Mouse (Mus musculus) midbrain, postnatal 0 days (tissue): ENCODE measurements around the gene Snapin. TPM values are rescaled to one million over a fixed set of nuclear protein-coding genes. Genes with fewer than 3 reads are reported as not detected.
A peak's percentile ranks its signal among the peaks of the same experiment; 100 is the strongest.

Experiments used
- ATAC-seq: fragments of 200-750 bp; cut with Nextera tagmentation; 2 replicates; pipeline ENCODE4 v1.8.0; 2017; ENCODE audit warnings: moderate number of reproducible peaks, mild to moderate bottlenecking, moderate TSS enrichment, moderate library complexity; ENCODE audit not compliant: low FRiP score
- DNase-seq: peaks from one replicate; pipeline ENCODE4 v3.0.0-alpha.2; 2015; ENCODE audit warnings: low spot score
- H3K27ac ChIP-seq: fragments of 300-500 bp; sonication (generic); 2 replicates; pipeline ENCODE4 v1.5.1; 2014; ENCODE audit warnings: low read depth, mild to moderate bottlenecking, low read length, mixed read lengths
- H3K27me3 ChIP-seq: fragments of 300-500 bp; sonication (generic); 2 replicates; pipeline ENCODE4 v1.6.1; 2014; ENCODE audit warnings: low read length, control low read depth, mixed read lengths; ENCODE audit not compliant: insufficient read depth
- H3K36me3 ChIP-seq: fragments of 300-500 bp; sonication (generic); 2 replicates; pipeline ENCODE4 v1.6.1; 2014; ENCODE audit warnings: low read length, control low read depth, mixed read lengths; ENCODE audit not compliant: insufficient read depth
- H3K4me1 ChIP-seq: fragments of 300-500 bp; sonication (generic); 2 replicates; pipeline ENCODE4 v1.6.1; 2014; ENCODE audit warnings: mild to moderate bottlenecking, control low read depth, antibody characterized with exemption, low read length, mixed read lengths; ENCODE audit not compliant: insufficient read depth
- H3K4me2 ChIP-seq: fragments of 300-500 bp; sonication (generic); 2 replicates; pipeline ENCODE4 v1.6.1; 2014; ENCODE audit warnings: low read depth, mild to moderate bottlenecking, low read length, mixed read lengths; ENCODE audit not compliant: poor library complexity, severe bottlenecking
- H3K4me3 ChIP-seq: fragments of 300-500 bp; sonication (generic); 2 replicates; pipeline ENCODE4 v1.5.1; 2014; ENCODE audit warnings: low read depth, mild to moderate bottlenecking, low read length, moderate library complexity
- H3K9ac ChIP-seq: fragments of 300-500 bp; sonication (generic); replicated peaks from 2 replicates; pipeline ENCODE4 v1.6.1; 2014; ENCODE audit warnings: mild to moderate bottlenecking, low read length, moderate library complexity, mixed read lengths; ENCODE audit not compliant: poor library complexity, severe bottlenecking
- H3K9me3 ChIP-seq: fragments of 300-500 bp; sonication (generic); 2 replicates; pipeline ENCODE4 v1.6.1; 2016; ENCODE audit warnings: low read length, control low read depth
- CTCF ChIP-seq: IDR thresholded peaks from 2 replicates; pipeline ENCODE4 v1.5.1; 2016; ENCODE audit warnings: antibody characterized with exemption, mild to moderate bottlenecking
- WGBS: fragments of 180-500 bp; shearing (Covaris S2); extraction: QIAGEN DNeasy Blood & Tissue Kit; methylation state at CpG from one replicate; pipeline ENCODE4 v1.1.7; 2014; 5-methylcytosine and 5-hydroxymethylcytosine counted together
- polyA plus RNA-seq: library from polyadenylated mRNA; unstranded; fragments of >200 nt; fragmentation: Nextera tagmentation; extraction: Ambion mirVana; gene quantifications from 2 replicates; pipeline ENCODE4 v1.2.1, GENCODE M21; 2015
- total RNA-seq: library from RNA; depleted of rRNA; stranded (reverse); fragments of >200 nt; gene quantifications from 2 replicates; pipeline ENCODE4 v1.2.3, GENCODE M21; 2014

The Snapin gene
- total and polyA plus RNA-seq, 2 experiments from 2014 or later, result 41.2 to 93.5 TPM

- WGBS, result under 1% methylated on average over 30 of the region's 49 CpGs
- ATAC-seq (peak; percentile 51; the same call in 1 of the 2 replicates), DNase-seq (no peak)
- H3K4me1 ChIP-seq, result 0 out of 2 replicates have a peak, but pooled peaks cover 4% of the 10 kb centered on the region
- TF ChIP-seq CTCF, result no peak
- peaks cover 32% of the 10 kb centered on the region for H3K27me3 ChIP-seq
- H3K27ac ChIP-seq, result no peak within 1 kb of the TSS
- peak within 1 kb of the TSS; percentile 61 for H3K4me3 ChIP-seq
- peak within 1 kb of the TSS; percentile 98 for H3K4me2 ChIP-seq
- no peaks in the 10 kb centered on the region for H3K9me3 ChIP-seq
- no peaks in the 10 kb centered on the region for H3K36me3 ChIP-seq
- peak within 1 kb of the TSS; percentile 37 for H3K9ac ChIP-seq
These were observed 25.0 kb downstream of the Snapin start, which contains the start of gene Npr1 for GRCm38 (mm10) chr3:90465686-90466310. Gene Npr1, minus strand, starts transcription at chr3:90465866.

- peak overlapping the region; percentile 37 for H3K9ac ChIP-seq
- no peaks in the 10 kb centered on the region for H3K36me3 ChIP-seq
- ATAC-seq (peak; percentile 34; the same call in 1 of the 2 replicates), DNase-seq (no peak)
- no peak overlapping the region for H3K27ac ChIP-seq
- no peaks in the 10 kb centered on the region for H3K9me3 ChIP-seq
- peak overlapping the region; percentile 98 for H3K4me2 ChIP-seq
- under 1% methylated on average over 74 of the region's 75 CpGs for WGBS
- peak overlapping the region; percentile 61 for H3K4me3 ChIP-seq
- TF ChIP-seq CTCF, result no peak
- H3K27me3 ChIP-seq, result peaks cover 32% of the 10 kb centered on the region
- 0 out of 2 replicates have a peak, but pooled peaks cover 4% of the 10 kb centered on the region for H3K4me1 ChIP-seq
These were observed 25.6 kb downstream of the Snapin start for GRCm38 (mm10) chr3:90465081-90465685.

- 0 out of 2 replicates have a peak, but pooled peaks cover 4% of the 10 kb centered on the region for H3K4me1 ChIP-seq
- DNase-seq (no peak), ATAC-seq (no peak; the same call in 1 of the 2 replicates)
- H3K27me3 ChIP-seq, result peaks cover 32% of the 10 kb centered on the region
- no peak overlapping the region for H3K27ac ChIP-seq
- H3K36me3 ChIP-seq, result no peaks in the 10 kb centered on the region
- peak overlapping the region; percentile 61 for H3K4me3 ChIP-seq
- no peak for TF ChIP-seq CTCF
- H3K4me2 ChIP-seq, result peak overlapping the region; percentile 98
- 0 out of 2 replicates have a peak overlapping the region, but pooled peaks have one; percentile 37 for H3K9ac ChIP-seq
- 8% methylated on average over 36 of the region's 37 CpGs for WGBS
- H3K9me3 ChIP-seq, result no peaks in the 10 kb centered on the region
These were observed 26.2 kb downstream of the Snapin start for GRCm38 (mm10) chr3:90464552-90465080.

- no peak for DNase-seq
- Histone ChIP-seq H3K4me1 (0 out of 2 replicates have a peak, but pooled peaks cover 4% of the 10 kb centered on the region), H3K9me3 (no peaks in the 10 kb centered on the region), H3K36me3 (no peaks in the 10 kb centered on the region), H3K4me2 (no peak overlapping the region), H3K4me3 (no peak overlapping the region), H3K27ac (no peak overlapping the region), H3K9ac (no peak overlapping the region), H3K27me3 (peaks cover 32% of the 10 kb centered on the region)
- no peak for ATAC-seq
- 39% methylated on average over 7 of the region's 7 CpGs for WGBS
- no peak for TF ChIP-seq CTCF
These were observed 28.3 kb downstream of the Snapin start for GRCm38 (mm10) chr3:90462579-90462978.

- H3K4me2 ChIP-seq, result no peak overlapping the region
- DNase-seq (no peak), ATAC-seq (no peak)
- H3K27me3 ChIP-seq, result peaks cover 32% of the 10 kb centered on the region
- H3K27ac ChIP-seq, result no peak overlapping the region
- H3K9ac ChIP-seq, result no peak overlapping the region
- no peak for TF ChIP-seq CTCF
- 91% methylated on average over 3 of the region's 3 CpGs for WGBS
- 0 out of 2 replicates have a peak, but pooled peaks cover 4% of the 10 kb centered on the region for H3K4me1 ChIP-seq
- H3K36me3 ChIP-seq, result no peaks in the 10 kb centered on the region
- H3K9me3 ChIP-seq, result no peaks in the 10 kb centered on the region
- H3K4me3 ChIP-seq, result no peak overlapping the region
These were observed 28.9 kb downstream of the Snapin start for GRCm38 (mm10) chr3:90461935-90462334.

- H3K27ac ChIP-seq, result no peak overlapping the region
- no peak for TF ChIP-seq CTCF
- 77% methylated on average over 5 of the region's 5 CpGs for WGBS
These were observed 30.5 kb downstream of the Snapin start for GRCm38 (mm10) chr3:90460315-90460714.

More at GRCm38 (mm10) chr3:90460315-90460714, 30.5 kb downstream of the Snapin start:
- Histone ChIP-seq H3K9ac (no peak overlapping the region), H3K9me3 (no peaks in the 10 kb centered on the region), H3K4me3 (no peak overlapping the region), H3K4me1 (no peaks in the 10 kb centered on the region), H3K4me2 (no peak overlapping the region), H3K36me3 (no peaks in the 10 kb centered on the region), H3K27me3 (peaks cover 32% of the 10 kb centered on the region)
- no peak for ATAC-seq
- no peak for DNase-seq
